Mouse (Mus musculus) limb, embryonic 13.5 days (tissue): ENCODE measurements around the gene Vangl1. TPM values are rescaled to one million over a fixed set of nuclear protein-coding genes. Genes with fewer than 3 reads are reported as not detected.
"Not testable (repeated sequence)": the region's sequence is repeated elsewhere in the genome, so short reads cannot be mapped to it uniquely, and the experiment has no call there.

Experiments used
- ATAC-seq: fragments of 200-750 bp; cut with Nextera tagmentation; 2 replicates; pipeline ENCODE4 v1.8.0; 2017; ENCODE audit warnings: low read depth, moderate number of reproducible peaks, moderate TSS enrichment; ENCODE audit not compliant: low FRiP score
- H3K27ac ChIP-seq: fragments of 300-500 bp; sonication (generic); 2 replicates; pipeline ENCODE4 v1.5.1; 2015; ENCODE audit warnings: inconsistent platforms, mild to moderate bottlenecking, moderate library complexity
- H3K27me3 ChIP-seq: fragments of 300-500 bp; sonication (generic); 2 replicates; pipeline ENCODE4 v1.6.1; 2015; ENCODE audit warnings: mild to moderate bottlenecking, inconsistent platforms
- H3K36me3 ChIP-seq: fragments of 300-500 bp; sonication (generic); 2 replicates; pipeline ENCODE4 v1.6.1; 2015; ENCODE audit warnings: inconsistent platforms, mild to moderate bottlenecking, moderate library complexity
- H3K4me1 ChIP-seq: fragments of 300-500 bp; sonication (generic); 2 replicates; pipeline ENCODE4 v1.6.1; 2015; ENCODE audit warnings: inconsistent platforms
- H3K4me2 ChIP-seq: fragments of 300-500 bp; sonication (generic); replicated peaks from 2 replicates; pipeline ENCODE4 v1.6.1; 2015; ENCODE audit warnings: inconsistent platforms, mild to moderate bottlenecking, moderate library complexity
- H3K4me3 ChIP-seq: fragments of 300-500 bp; sonication (generic); 2 replicates; pipeline ENCODE4 v1.5.1; 2015; ENCODE audit warnings: moderate library complexity, mild to moderate bottlenecking, inconsistent platforms
- H3K9ac ChIP-seq: fragments of 300-500 bp; sonication (generic); 2 replicates; pipeline ENCODE4 v1.6.1; 2015; ENCODE audit warnings: mild to moderate bottlenecking, inconsistent platforms
- H3K9me3 ChIP-seq: fragments of 300-500 bp; sonication (generic); 2 replicates; pipeline ENCODE4 v1.6.1; 2016; ENCODE audit warnings: inconsistent platforms
- WGBS: fragments of 180-500 bp; shearing (Covaris S2); methylation state at CpG from one replicate; pipeline ENCODE4 v1.1.7; 2015; 5-methylcytosine and 5-hydroxymethylcytosine counted together
- polyA plus RNA-seq: library from polyadenylated mRNA; unstranded; fragments of >200 nt; fragmentation: Nextera tagmentation; extraction: Ambion mirVana; gene quantifications from 2 replicates; pipeline ENCODE4 v1.2.1, GENCODE M21; 2015

Gene Vangl1
- polyA plus RNA-seq, 1 experiment from 2014 or later = 19.8 TPM

DNA sequence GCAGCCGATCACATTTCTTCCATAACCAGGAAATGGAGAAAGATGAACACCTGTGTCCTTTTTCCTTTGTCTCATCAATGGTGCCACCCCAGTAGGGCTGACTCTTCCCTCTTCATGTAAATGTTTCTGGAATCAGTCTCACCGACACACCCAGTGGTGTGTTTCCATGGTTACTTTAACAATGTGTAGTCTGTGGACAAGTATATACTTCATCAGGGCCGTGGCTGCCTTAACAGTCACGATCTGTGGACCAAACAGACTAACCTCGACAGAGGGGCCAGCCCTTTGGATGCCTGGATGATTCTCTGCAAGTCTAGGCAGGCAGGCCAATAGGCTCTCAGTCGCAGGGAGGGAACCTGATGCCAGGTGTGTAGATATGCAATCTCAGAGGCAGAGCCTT, 8.4 kb upstream of the Vangl1 start:
- Histone ChIP-seq H3K4me2 (no peak overlapping the region), H3K27me3 (no peaks in the 10 kb centered on the region), H3K27ac (no peak overlapping the region), H3K36me3 (no peaks in the 10 kb centered on the region), H3K4me3 (no peak overlapping the region), H3K9me3 (no peaks in the 10 kb centered on the region), H3K4me1 (no peaks in the 10 kb centered on the region), H3K9ac (no peak overlapping the region)
- 70% methylated on average over 6 of the region's 6 CpGs for WGBS
- no peak for ATAC-seq

DNA sequence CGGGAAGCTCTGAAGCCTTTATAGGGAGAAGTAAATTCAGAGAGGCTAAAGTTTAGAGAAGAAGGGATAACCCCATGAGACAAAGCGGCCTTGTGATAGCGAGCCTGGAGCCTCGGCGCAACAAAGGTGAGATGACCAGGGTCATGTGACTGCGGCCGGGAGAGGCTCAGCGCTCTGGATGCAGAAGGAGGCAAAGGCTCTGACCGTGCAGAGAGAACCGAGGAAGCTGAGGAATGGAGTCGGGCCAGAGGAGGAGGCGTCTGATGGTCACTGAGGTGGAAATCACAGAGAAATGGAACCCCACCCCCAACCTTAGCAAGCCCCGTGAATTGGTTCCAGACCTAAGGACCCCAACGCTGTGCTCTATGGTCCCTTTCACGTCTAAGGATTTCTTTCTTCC, 7.8 kb upstream of the Vangl1 start:
- Histone ChIP-seq H3K27me3 (no peaks in the 10 kb centered on the region), H3K36me3 (no peaks in the 10 kb centered on the region), H3K4me2 (no peak overlapping the region), H3K9me3 (no peaks in the 10 kb centered on the region), H3K4me3 (no peak overlapping the region), H3K4me1 (no peaks in the 10 kb centered on the region), H3K9ac (no peak overlapping the region), H3K27ac (no peak overlapping the region)
- WGBS = 90% methylated on average over 15 of the region's 15 CpGs
- ATAC-seq = no peak

DNA sequence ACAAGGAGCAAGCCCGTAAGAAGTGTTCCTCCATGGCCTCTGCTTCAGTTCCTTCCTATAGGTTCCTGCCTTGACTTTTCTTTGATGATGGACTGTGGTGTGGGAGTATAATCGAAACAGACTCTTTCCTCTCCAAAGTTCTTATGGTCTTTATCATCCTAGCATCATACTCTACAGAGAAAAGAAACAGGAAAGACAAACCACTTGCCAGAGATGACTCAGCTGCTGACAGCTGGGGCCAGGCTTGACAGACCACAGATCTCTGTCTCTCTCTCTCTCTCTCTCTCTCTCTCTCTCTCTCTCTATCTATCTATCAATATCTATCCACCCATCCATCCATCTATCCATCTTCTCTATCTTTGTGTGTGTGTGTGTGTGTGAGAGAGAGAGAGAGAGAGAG, 6.8 kb upstream of the Vangl1 start:
- Histone ChIP-seq H3K9ac (no peak overlapping the region), H3K4me1 (no peaks in the 10 kb centered on the region), H3K27me3 (0 out of 2 replicates have a peak, but pooled peaks cover 2% of the 10 kb centered on the region), H3K4me3 (no peak overlapping the region), H3K4me2 (no peak overlapping the region), H3K27ac (no peak overlapping the region), H3K36me3 (no peaks in the 10 kb centered on the region), H3K9me3 (no peaks in the 10 kb centered on the region)
- WGBS = 91% methylated on average over 2 of the region's 2 CpGs
- ATAC-seq = no peak

DNA sequence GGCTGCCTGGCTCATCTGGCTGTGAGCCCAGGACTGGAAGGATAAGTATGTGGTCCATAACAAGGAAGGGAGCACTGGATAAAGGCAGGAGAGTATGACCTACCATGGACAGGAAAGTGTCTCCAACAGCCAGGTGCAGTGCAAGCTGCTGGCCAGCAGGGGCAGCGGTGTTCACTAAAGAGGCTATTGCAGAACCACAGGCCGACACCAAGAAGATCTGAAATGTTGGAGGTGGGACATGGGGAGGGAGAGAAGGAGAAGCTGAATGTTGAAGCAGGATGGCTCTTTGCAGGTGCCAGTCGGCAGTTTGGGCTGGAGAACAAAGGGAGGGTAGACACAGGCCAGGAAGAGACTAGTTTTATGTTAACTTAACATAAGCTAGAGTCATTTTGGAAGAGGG, 6.3 kb upstream of the Vangl1 start:
- H3K36me3 ChIP-seq = no peaks in the 10 kb centered on the region
- H3K9me3 ChIP-seq = no peaks in the 10 kb centered on the region
- H3K4me1 ChIP-seq = peaks cover under 1% of the 10 kb centered on the region; the same call in 1 of the 2 replicates
- ATAC-seq = no peak
- H3K27me3 ChIP-seq = peaks cover 8% of the 10 kb centered on the region; the same call in 1 of the 2 replicates
- WGBS = 66% methylated on average over 3 of the region's 3 CpGs
- H3K27ac ChIP-seq = no peak overlapping the region
- H3K4me2 ChIP-seq = no peak overlapping the region
- no peak overlapping the region for H3K4me3 ChIP-seq
- no peak overlapping the region for H3K9ac ChIP-seq

DNA sequence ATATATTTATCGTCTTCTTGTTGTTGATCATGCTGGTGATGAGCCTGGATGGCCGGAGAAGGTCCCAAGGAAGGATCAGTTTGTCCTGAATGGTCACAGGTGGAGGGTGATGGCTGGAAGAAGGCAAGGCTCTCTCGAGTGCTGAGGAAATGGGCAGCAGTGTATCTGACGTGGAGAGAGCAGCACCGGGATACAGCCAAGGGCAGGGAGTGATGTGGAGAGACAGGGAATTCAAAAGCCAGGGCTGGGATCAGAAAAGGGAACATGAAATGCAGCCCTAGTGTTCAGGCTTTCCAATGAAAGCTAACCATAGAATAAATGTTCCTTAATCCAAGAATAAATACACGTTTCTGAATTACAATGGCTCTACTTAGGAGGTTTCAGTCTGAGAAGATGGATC, 4.4 kb upstream of the Vangl1 start:
- Histone ChIP-seq H3K4me2 (no peak overlapping the region), H3K4me3 (no peak overlapping the region), H3K36me3 (no peaks in the 10 kb centered on the region), H3K27ac (no peak overlapping the region), H3K27me3 (peaks cover 17% of the 10 kb centered on the region; the same call in 1 of the 2 replicates), H3K4me1 (peaks cover 11% of the 10 kb centered on the region), H3K9ac (no peak overlapping the region), H3K9me3 (no peaks in the 10 kb centered on the region)
- 81% methylated on average over 6 of the region's 6 CpGs for WGBS
- ATAC-seq = no peak

DNA sequence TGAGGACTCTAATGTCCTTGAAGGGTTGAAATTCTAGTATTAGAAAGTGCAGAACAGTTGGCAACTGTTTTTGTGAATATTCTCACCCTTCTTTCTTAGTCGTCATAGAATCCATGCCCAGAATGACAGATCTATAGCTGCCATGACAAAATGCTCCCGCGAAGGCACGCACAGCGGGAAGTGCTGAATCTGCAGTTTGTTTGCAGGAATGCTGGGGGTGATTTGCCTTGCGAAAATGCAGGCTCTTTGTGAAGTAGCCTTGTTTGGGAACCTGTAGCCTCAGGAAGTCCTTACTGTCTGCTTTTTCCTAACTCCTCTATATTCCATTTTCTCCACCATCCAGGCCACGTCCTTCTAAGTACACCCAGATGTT, 951 bp upstream of the Vangl1 start:
- H3K9ac ChIP-seq = no peak overlapping the region
- peak overlapping the region; percentile 72 for H3K4me2 ChIP-seq
- 3% methylated on average over 7 of the region's 7 CpGs for WGBS
- H3K9me3 ChIP-seq = no peaks in the 10 kb centered on the region
- H3K27me3 ChIP-seq = peaks cover 17% of the 10 kb centered on the region; the same call in 1 of the 2 replicates
- no peak for ATAC-seq
- H3K36me3 ChIP-seq = no peaks in the 10 kb centered on the region
- H3K27ac ChIP-seq = no peak overlapping the region
- H3K4me3 ChIP-seq = peak overlapping the region; percentile 78
- peaks cover 22% of the 10 kb centered on the region for H3K4me1 ChIP-seq

DNA sequence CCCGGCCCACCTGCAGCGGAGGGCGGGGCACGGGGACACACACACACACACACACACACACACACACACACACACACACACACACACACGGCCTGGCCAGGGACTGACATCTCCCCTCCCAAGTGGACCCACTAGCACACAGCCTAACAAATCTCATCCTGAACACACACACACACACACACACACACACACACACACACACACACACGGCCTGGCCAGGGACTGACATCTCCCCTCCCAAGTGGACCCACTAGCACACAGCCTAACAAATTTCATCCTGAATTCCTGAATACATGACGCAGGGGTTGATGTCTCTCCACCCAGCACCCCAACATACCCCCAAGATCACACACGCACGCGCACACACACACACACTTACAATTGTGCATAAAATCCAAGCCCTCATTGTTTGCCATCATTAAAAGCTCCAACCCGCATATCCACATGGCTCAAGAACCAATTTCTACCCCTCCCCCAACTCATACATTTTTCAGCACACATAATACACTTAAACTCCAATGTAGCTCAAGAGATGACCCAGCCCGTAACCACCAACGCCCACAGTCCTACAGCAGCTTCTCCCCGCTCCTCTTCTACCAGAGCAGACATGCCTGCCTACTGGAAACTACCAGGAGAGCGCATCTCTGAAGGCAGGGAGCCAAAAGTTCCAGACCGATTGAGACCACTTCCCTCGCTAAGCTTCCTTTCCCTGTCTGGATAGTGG, 403 bp upstream of the Vangl1 start:
- not testable (repeated sequence) for H3K27ac ChIP-seq, H3K36me3 ChIP-seq, H3K9me3 ChIP-seq
- Histone ChIP-seq H3K4me2 (peak overlapping the region; percentile 72), H3K4me3 (peak overlapping the region; percentile 78), H3K4me1 (peaks cover 22% of the 10 kb centered on the region), H3K9ac (peak overlapping the region; percentile 84; the same call in 1 of the 2 replicates), H3K27me3 (peaks cover 17% of the 10 kb centered on the region; the same call in 1 of the 2 replicates)
- 11% methylated on average over 14 of the region's 17 CpGs for WGBS
- ATAC-seq = peak; percentile 52

DNA sequence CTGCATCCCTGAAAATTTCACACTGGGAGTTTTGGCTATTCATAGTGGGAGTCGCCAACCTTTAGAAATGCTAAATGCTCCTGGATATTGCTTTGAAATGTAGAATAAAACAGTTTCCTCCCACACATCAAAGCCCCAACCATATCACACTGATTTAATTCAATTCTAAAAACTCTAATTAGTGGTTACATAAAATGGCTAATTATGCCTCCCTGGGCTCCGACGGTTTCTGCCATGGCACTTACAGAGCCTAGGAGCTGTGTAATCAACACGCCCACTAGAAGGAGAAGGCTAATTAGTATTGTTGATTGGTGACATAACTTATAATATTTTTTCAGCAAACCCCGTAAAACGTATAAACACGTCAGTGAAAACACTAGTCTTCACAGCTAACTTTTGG, 1.4 kb downstream of the Vangl1 start:
- H3K27me3 ChIP-seq = peaks cover 17% of the 10 kb centered on the region; the same call in 1 of the 2 replicates
- peaks cover 39% of the 10 kb centered on the region for H3K4me1 ChIP-seq
- WGBS = 4% methylated on average over 7 of the region's 7 CpGs
- peak overlapping the region; percentile 72 for H3K4me2 ChIP-seq
- no peaks in the 10 kb centered on the region for H3K9me3 ChIP-seq
- H3K27ac ChIP-seq = no peak overlapping the region
- peak overlapping the region; percentile 78 for H3K4me3 ChIP-seq
- H3K36me3 ChIP-seq = no peaks in the 10 kb centered on the region
- ATAC-seq = no peak
- H3K9ac ChIP-seq = peak overlapping the region; percentile 84

DNA sequence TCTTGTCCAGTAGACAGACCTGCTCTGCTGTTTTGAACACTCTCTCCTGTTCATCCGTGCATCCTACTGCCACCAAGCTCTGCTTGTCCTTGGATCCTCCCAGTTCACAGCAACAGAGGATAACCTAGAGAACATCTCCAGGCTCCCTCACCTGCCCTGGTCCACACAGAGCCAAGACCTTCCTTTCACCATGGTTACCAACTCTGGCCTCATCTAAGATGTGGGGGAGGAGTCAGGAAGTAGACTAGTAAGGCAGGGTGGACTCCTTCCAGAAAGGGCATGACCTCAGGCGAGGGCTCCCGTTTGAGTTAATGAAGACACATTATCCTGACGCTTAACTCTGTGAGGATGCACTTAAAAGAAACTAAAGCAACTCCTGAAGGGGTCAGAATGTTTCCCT, 4.5 kb downstream of the Vangl1 start:
- Histone ChIP-seq H3K27ac (no peak overlapping the region), H3K36me3 (peaks cover 11% of the 10 kb centered on the region; the same call in 1 of the 2 replicates), H3K4me1 (peaks cover 62% of the 10 kb centered on the region), H3K4me2 (no peak overlapping the region), H3K27me3 (peaks cover 6% of the 10 kb centered on the region; the same call in 1 of the 2 replicates), H3K9ac (no peak overlapping the region), H3K4me3 (no peak overlapping the region), H3K9me3 (no peaks in the 10 kb centered on the region)
- WGBS = 33% methylated on average over 4 of the region's 4 CpGs
- ATAC-seq = no peak

DNA sequence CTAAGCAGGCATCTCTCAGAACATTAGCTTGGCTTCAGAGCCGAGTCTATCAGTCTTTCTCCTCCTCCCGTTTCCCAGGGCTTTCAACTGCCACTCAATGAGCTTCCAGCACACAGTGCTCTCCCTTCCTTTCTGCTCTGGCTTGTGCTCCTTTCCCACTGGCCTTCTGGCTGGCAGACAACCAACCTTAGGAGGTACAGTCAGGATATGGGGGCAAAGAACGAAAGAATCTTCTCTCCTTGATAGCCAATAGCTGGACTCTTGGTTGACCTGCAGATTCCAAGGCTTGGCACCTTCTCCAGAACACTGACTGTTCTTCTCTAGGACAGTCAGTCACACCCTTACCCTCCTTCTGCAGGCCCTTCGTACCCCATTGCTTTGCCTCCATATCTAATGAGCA, 5.3 kb downstream of the Vangl1 start:
- Histone ChIP-seq H3K4me3 (no peak overlapping the region), H3K9ac (no peak overlapping the region), H3K27me3 (peaks cover 7% of the 10 kb centered on the region; the same call in 1 of the 2 replicates), H3K27ac (no peak overlapping the region), H3K9me3 (no peaks in the 10 kb centered on the region), H3K4me1 (peaks cover 65% of the 10 kb centered on the region), H3K36me3 (peaks cover 11% of the 10 kb centered on the region; the same call in 1 of the 2 replicates), H3K4me2 (no peak overlapping the region)
- 66% methylated on average over 4 of the region's 4 CpGs for WGBS
- no peak for ATAC-seq

DNA sequence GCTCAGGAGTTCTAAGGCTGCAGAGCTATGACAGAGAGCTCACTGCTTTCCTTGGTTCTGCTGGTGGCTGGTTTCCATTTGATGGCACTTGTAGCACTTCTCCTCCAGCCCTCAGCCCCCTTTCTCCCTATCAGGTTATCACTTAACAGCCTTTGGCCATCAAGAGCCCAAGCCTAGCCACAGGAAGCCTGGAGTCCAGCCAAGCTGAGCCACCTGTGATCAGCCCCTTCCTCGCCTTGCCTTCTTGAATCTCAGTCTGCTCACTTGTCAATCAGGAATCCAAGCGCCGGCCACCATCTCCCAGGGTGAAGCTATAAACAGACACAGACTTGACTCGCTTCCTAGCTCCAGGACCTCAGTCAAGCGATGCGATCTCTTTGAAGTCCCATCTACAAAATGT, 6.0 kb downstream of the Vangl1 start:
- WGBS = 41% methylated on average over 6 of the region's 6 CpGs
- H3K4me2 ChIP-seq = no peak overlapping the region

DNA sequence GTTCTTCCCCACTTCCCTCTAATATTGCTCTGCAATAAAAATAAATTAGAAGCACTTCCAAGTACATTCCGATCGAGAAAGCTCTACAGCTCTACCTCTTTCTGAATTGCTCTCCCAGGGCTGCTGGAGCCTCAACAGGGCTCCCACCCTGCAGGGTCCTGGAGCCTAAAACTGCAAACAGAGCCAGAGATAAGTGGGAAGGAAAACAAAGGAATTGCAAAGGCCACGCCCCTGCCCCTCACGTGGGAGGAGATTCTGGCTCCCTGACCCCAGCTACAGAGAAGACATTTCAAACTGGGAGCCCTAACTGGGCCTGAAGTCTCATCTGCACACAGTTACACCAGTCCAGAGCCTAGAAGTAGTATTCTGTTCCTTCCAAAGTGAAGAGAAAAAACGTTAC, 6.7 kb downstream of the Vangl1 start:
- 9% methylated on average over 5 of the region's 5 CpGs for WGBS
- Histone ChIP-seq H3K9me3 (no peaks in the 10 kb centered on the region), H3K4me2 (no peak overlapping the region), H3K4me3 (no peak overlapping the region), H3K27ac (no peak overlapping the region), H3K9ac (no peak overlapping the region), H3K27me3 (peaks cover 13% of the 10 kb centered on the region; the same call in 1 of the 2 replicates), H3K36me3 (peaks cover 11% of the 10 kb centered on the region; the same call in 1 of the 2 replicates), H3K4me1 (peaks cover 74% of the 10 kb centered on the region)
- no peak for ATAC-seq

More for the DNA sequence above, 6.0 kb downstream of the Vangl1 start:
- no peak for ATAC-seq
- no peak overlapping the region for H3K4me3 ChIP-seq
- peaks cover 73% of the 10 kb centered on the region for H3K4me1 ChIP-seq
- H3K9ac ChIP-seq = no peak overlapping the region
- peaks cover 13% of the 10 kb centered on the region; the same call in 1 of the 2 replicates for H3K27me3 ChIP-seq
- H3K27ac ChIP-seq = no peak overlapping the region
- no peaks in the 10 kb centered on the region for H3K9me3 ChIP-seq
- H3K36me3 ChIP-seq = peaks cover 11% of the 10 kb centered on the region; the same call in 1 of the 2 replicates
